Mouse (Mus musculus) forebrain, embryonic 11.5 days (tissue): ENCODE data around the gene Poln. TPM values are rescaled to one million over a fixed set of nuclear protein-coding genes. Genes with fewer than 3 reads are reported as not detected.

ENCODE experiments used
- ATAC-seq: fragments of 200-750 bp; cut with Nextera tagmentation; replicated peaks from 2 replicates; pipeline ENCODE4 v1.8.0; 2017; ENCODE audit warnings: moderate TSS enrichment; ENCODE audit not compliant: low FRiP score
- DNase-seq: peaks from one replicate; pipeline ENCODE4 v3.0.0-alpha.2; 2017; ENCODE audit warnings: low spot score
- H3K27ac ChIP-seq: fragments of 300-500 bp; sonication (generic); 2 replicates; pipeline ENCODE4 v1.5.1; 2014; ENCODE audit warnings: low read depth, low read length
- H3K27me3 ChIP-seq: fragments of 300-500 bp; sonication (generic); 2 replicates; pipeline ENCODE4 v1.6.1; 2014; ENCODE audit warnings: mild to moderate bottlenecking, low read length, mixed read lengths; ENCODE audit not compliant: control insufficient read depth, insufficient read depth
- H3K36me3 ChIP-seq: fragments of 300-500 bp; sonication (generic); 2 replicates; pipeline ENCODE4 v1.6.1; 2014; ENCODE audit warnings: mild to moderate bottlenecking, low read length, moderate library complexity, mixed read lengths; ENCODE audit not compliant: control insufficient read depth, insufficient read depth
- H3K4me1 ChIP-seq: fragments of 300-500 bp; sonication (generic); replicated peaks from 2 replicates; pipeline ENCODE4 v1.6.1; 2014; ENCODE audit warnings: low read length, mixed read lengths; ENCODE audit not compliant: control insufficient read depth, insufficient read depth
- H3K4me2 ChIP-seq: fragments of 300-500 bp; sonication (generic); 2 replicates; pipeline ENCODE4 v1.6.1; 2014; ENCODE audit warnings: low read depth, mild to moderate bottlenecking, low read length, moderate library complexity, mixed read lengths; ENCODE audit not compliant: severe bottlenecking
- H3K4me3 ChIP-seq: fragments of 300-500 bp; sonication (generic); 2 replicates; pipeline ENCODE4 v1.5.1; 2014; ENCODE audit warnings: low read depth, low read length
- H3K9ac ChIP-seq: fragments of 300-500 bp; sonication (generic); 2 replicates; pipeline ENCODE4 v1.6.1; 2014; ENCODE audit warnings: low read length
- H3K9me3 ChIP-seq: fragments of 300-500 bp; sonication (generic); 2 replicates; pipeline ENCODE4 v1.6.1; 2016; ENCODE audit warnings: low read length, mixed read lengths; ENCODE audit not compliant: control insufficient read depth
- WGBS: fragments of 180-500 bp; shearing (Covaris S2); extraction: QIAGEN DNeasy Blood & Tissue Kit; methylation state at CpG from one replicate; pipeline ENCODE4 v1.1.7; 2014; 5-methylcytosine and 5-hydroxymethylcytosine counted together
- polyA plus RNA-seq: library from polyadenylated mRNA; unstranded; fragments of >200 nt; fragmentation: Nextera tagmentation; extraction: Ambion mirVana; gene quantifications from 2 replicates; pipeline ENCODE4 v1.2.1, GENCODE M21; 2014

Gene Poln
- polyA plus RNA-seq, 1 experiment from 2014 or later: 1.7 TPM

DNA sequence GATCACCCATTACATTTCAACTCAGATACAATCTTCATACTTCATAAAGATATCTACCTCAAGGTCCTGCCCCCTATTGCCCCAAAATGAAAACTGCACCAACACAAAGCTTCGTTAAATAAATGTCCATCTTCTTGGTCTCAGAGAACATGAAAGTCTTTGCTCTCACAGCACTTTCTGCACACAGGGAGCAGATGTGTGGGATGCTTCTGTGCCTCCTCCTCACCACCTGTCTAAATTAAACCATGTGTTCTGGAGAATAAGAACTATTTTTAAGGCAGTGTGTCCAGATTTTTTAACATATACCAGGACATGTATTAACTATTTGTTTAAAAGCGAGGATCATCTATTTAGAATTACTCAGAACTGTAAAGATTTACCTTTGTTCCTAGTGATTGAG lies 36.5 kb downstream of the Poln start:
- Histone ChIP-seq H3K4me2 (no peak overlapping the region), H3K36me3 (no peaks in the 10 kb centered on the region), H3K4me3 (no peak overlapping the region), H3K27me3 (no peaks in the 10 kb centered on the region), H3K9me3 (no peaks in the 10 kb centered on the region), H3K4me1 (no peaks in the 10 kb centered on the region), H3K9ac (no peak overlapping the region), H3K27ac (no peak overlapping the region)
- ATAC-seq (no peak), DNase-seq (no peak)
- 84% methylated on average over 2 of the region's 2 CpGs for WGBS

DNA sequence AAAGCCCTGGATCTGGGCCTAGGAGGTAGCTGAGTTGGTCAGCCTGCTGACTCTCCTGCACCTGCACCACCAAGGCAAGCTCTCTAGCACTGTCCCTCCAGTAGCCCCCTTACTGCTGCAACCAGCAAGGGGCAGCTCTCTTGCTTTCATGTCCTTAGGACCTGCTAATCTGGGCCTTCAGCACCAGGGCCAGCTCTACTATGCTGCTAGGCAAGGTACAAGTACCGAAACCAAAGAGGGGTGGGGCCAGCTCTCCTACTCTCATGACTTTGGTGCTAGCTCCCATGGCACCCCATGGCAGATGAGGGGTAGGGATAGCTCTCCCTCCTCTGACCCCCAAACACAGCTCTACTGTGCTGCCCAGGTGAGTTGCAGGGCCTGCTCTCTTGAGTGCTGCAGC lies 45.1 kb downstream of the Poln start:
- H3K4me3 ChIP-seq: no peak overlapping the region
- H3K27me3 ChIP-seq: no peaks in the 10 kb centered on the region
- H3K36me3 ChIP-seq: no peaks in the 10 kb centered on the region
- DNase-seq: no peak
- H3K9me3 ChIP-seq: no peaks in the 10 kb centered on the region
- no peak overlapping the region for H3K27ac ChIP-seq
- 12% methylated on average over 1 of the region's 1 CpGs for WGBS
- H3K9ac ChIP-seq: no peak overlapping the region
- H3K4me2 ChIP-seq: no peak overlapping the region
- no peak for ATAC-seq
- no peaks in the 10 kb centered on the region for H3K4me1 ChIP-seq

DNA sequence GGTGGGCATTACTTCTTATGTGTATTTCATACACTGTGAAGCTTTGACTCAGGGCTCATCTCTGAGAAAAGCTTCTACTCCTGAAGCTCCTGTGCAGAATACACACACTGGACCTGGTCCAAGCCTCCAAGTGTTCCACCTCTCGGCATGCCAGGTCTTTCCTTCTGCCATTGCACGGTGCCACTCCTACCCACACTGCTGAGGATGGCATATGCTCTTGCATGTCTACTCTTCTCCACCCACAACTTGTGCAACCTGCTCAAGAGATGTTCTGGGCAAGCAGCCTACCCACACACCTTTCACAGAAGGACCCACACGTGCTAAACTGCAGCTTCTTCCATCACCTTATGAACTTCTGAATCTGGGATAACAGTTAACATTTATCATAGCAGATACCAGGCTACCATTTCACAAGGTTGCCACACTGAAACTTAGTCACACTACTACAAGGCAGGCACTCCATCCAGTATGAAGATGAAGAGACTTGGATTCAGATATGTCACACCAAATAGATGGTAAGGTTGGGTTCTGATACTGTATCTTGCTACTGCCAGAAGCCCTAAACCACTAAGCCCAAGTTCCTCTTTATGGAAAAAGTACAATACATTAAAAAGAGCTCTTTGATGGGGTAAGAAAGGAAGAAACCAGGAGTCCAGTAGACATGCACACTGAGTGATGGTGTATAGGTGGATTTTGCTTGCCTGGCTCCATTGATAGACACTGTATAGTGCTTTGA lies 50.0 kb downstream of the Poln start:
- Histone ChIP-seq H3K4me2 (no peak overlapping the region), H3K27me3 (no peaks in the 10 kb centered on the region), H3K4me3 (no peak overlapping the region), H3K27ac (no peak overlapping the region), H3K4me1 (no peaks in the 10 kb centered on the region), H3K9ac (no peak overlapping the region), H3K9me3 (no peaks in the 10 kb centered on the region), H3K36me3 (no peaks in the 10 kb centered on the region)
- 84% methylated on average over 3 of the region's 3 CpGs for WGBS
- no peak for DNase-seq
- no peak for ATAC-seq

DNA sequence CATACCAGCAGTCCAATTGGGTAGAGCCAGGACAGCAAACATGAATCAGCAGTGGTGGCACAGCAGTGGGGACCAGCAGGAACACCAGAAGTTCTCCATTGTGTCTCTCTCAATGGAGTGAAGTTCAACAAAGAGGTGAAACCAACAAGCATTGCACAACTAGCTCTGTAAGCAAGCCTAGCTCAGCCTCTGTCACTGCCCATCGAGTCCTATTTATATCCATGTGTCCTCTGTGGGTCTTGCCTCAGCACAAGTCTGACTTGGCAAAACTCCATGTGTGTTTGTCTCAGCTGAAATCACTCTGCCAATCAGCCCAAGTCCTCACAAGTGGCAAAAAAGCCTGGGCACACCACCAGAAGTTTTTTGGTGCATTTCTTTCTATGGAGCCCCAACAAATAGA lies 63.6 kb downstream of the Poln start:
- Histone ChIP-seq H3K27me3 (no peaks in the 10 kb centered on the region), H3K4me2 (no peak overlapping the region), H3K36me3 (no peaks in the 10 kb centered on the region; the same call in 1 of the 2 replicates), H3K9me3 (no peaks in the 10 kb centered on the region), H3K4me1 (no peaks in the 10 kb centered on the region), H3K4me3 (no peak overlapping the region), H3K27ac (no peak overlapping the region), H3K9ac (no peak overlapping the region)
- 85% methylated on average over 1 of the region's 1 CpGs for WGBS
- ATAC-seq: no peak
- no peak for DNase-seq

GRCm38 (mm10) chr5:34097333-34097732 lies 71.9 kb downstream of the Poln start:
- Histone ChIP-seq H3K9me3 (no peaks in the 10 kb centered on the region), H3K36me3 (no peaks in the 10 kb centered on the region), H3K4me3 (no peak overlapping the region), H3K27ac (no peak overlapping the region), H3K9ac (no peak overlapping the region), H3K4me2 (no peak overlapping the region), H3K4me1 (no peaks in the 10 kb centered on the region), H3K27me3 (no peaks in the 10 kb centered on the region)
- ATAC-seq: no peak
- no peak for DNase-seq
- 33% methylated on average over 1 of the region's 1 CpGs for WGBS

DNA sequence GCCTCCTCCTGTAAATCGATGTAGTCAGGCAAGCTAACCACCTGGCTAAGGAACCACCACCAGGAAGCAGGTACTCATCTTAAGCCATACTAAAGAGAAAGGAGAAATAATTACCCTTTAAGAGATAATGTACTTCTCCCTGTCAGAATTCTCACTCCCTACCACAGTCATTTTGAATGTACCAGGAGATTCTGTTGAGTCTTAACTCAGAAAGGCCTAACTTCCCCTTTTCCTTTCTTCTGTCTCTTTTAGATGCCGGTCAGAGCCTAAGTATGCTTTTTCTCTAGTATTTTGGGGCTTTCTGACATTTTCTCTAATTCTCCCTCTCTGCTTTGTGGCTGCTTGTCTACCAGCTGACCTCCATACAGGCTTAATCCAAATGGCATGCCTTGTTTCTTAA lies 76.2 kb downstream of the Poln start:
- Histone ChIP-seq H3K4me1 (no peaks in the 10 kb centered on the region), H3K4me3 (no peak overlapping the region), H3K4me2 (no peak overlapping the region), H3K36me3 (no peaks in the 10 kb centered on the region), H3K27me3 (no peaks in the 10 kb centered on the region), H3K27ac (no peak overlapping the region), H3K9me3 (no peaks in the 10 kb centered on the region), H3K9ac (no peak overlapping the region)
- DNase-seq: no peak
- no peak for ATAC-seq
- 86% methylated on average over 2 of the region's 2 CpGs for WGBS

GRCm38 (mm10) chr5:34032520-34032919 lies 136.7 kb downstream of the Poln start:
- no peak overlapping the region for H3K9ac ChIP-seq
- ATAC-seq: no peak

DNA sequence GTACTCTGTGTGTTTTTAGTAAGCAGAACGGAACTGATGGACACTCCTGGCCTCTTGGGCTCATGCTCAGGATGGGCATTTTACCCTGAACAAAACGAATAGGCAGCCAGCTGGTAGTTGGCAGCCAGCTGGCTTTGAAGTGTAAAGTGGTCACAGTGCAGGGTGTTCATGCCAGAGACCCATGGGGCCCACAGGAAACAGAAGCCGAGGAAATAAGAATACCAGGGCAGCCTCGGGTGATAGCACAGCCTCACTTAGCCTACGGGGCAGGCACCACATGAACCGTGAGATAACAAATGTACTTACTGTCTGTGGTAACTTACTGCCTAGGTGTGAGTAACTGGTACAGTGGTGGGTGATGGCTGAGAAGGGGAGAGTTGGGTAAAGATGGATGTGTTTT lies 138.2 kb downstream of the Poln start:
- H3K9me3 ChIP-seq: no peaks in the 10 kb centered on the region

More at GRCm38 (mm10) chr5:34032520-34032919, 136.7 kb downstream of the Poln start:
- Histone ChIP-seq H3K4me3 (no peak overlapping the region), H3K4me2 (no peak overlapping the region), H3K4me1 (no peaks in the 10 kb centered on the region), H3K9me3 (no peaks in the 10 kb centered on the region), H3K27ac (no peak overlapping the region), H3K36me3 (no peaks in the 10 kb centered on the region), H3K27me3 (no peaks in the 10 kb centered on the region)
- WGBS: 75% methylated on average over 3 of the region's 3 CpGs
- DNase-seq: no peak

DNA sequence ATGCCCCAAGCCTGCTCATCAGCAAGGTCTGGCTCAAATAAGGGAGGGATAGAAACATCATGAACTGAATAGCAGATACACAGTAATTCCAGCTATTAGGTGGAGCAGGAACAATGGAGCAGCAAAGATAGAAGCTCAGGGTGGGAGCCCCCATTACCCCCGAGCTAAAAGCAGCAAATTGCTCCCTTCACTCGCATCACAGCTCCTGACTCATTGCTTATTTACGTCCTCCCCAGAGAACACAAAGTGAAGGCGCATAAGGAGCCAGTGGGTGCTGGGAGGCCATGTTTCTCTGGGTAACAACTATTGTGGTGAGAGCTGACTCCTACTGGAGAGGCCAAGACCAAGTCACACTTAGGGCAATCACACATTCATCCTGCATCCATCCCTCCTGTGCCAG lies 139.1 kb downstream of the Poln start:
- 70% methylated on average over 4 of the region's 4 CpGs for WGBS
- no peak overlapping the region for H3K4me2 ChIP-seq
- no peaks in the 10 kb centered on the region for H3K9me3 ChIP-seq
- no peaks in the 10 kb centered on the region for H3K36me3 ChIP-seq
- no peak overlapping the region for H3K9ac ChIP-seq
- H3K4me1 ChIP-seq: no peaks in the 10 kb centered on the region
- ATAC-seq: no peak
- H3K27ac ChIP-seq: no peak overlapping the region
- H3K27me3 ChIP-seq: no peaks in the 10 kb centered on the region
- no peak overlapping the region for H3K4me3 ChIP-seq
- DNase-seq: no peak

More for the DNA sequence above, 138.2 kb downstream of the Poln start:
- H3K27me3 ChIP-seq: no peaks in the 10 kb centered on the region
- H3K9ac ChIP-seq: no peak overlapping the region
- 85% methylated on average over 6 of the region's 6 CpGs for WGBS
- no peaks in the 10 kb centered on the region for H3K4me1 ChIP-seq
- H3K36me3 ChIP-seq: no peaks in the 10 kb centered on the region
- ATAC-seq (no peak), DNase-seq (no peak)
- no peak overlapping the region for H3K27ac ChIP-seq
- no peak overlapping the region for H3K4me2 ChIP-seq
- no peak overlapping the region for H3K4me3 ChIP-seq
